Mouse (Mus musculus) lung, adult 18-20 months (tissue): ENCODE results near the gene Nkx1-1.
A peak's percentile ranks its signal among the peaks of the same experiment; 100 is the strongest.

Experiments used
- DNase-seq, 2 experiments: peaks; one replicate each; pipeline ENCODE4 v3.0.0; 2022; ENCODE audit warnings: mixed read lengths in 2 of 2

The Nkx1-1 gene

DNA sequence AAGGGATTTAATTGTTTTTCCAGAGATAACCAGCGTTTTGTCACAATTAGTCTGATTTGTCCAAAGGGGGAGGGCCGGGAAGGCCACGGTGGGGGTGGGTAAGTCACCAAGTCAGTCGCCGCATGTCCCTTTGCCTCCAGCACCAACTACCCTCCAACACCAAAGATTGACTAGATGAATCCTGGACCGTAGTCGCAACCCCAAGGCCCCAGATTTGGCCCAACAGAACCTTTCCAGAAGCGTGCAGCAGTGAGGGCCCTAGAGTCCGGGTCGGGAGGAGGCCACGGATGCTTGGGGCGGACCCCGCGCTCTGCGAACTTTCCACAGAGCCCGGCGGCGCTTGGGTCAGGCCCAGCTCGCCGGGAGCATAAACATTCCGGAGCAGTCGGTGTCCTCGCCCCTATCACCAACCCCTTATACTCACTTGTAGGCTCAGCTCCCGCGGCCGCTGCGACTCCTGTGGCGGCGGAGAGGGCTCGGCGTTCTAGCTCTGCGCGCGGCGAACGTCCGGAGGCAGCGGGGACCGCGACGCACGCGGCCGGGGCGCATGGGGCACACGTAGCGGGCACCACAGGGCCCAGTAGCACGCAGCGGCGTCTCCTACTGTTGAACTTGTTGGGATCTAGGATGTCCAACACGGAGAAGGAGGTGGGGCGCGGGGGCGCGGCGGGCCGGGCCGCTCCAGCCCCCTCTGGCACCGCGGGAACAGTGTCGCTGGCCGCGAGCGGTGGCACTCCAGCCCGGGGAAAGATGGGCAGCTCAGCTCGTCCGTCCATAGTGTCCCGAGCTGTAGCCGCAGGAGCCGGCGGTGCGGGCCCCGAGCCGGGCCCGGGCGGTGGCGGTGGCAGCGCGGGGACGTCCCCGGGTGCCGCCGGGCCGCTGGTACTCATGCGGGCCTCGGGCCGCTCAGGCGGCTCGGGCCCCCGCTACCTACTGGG is at the start of gene Nkx1-1:
Gene Nkx1-1 (minus strand): TSS at position 776 of the 938 bp plus-strand sequence.
- no peak for DNase-seq

DNA sequence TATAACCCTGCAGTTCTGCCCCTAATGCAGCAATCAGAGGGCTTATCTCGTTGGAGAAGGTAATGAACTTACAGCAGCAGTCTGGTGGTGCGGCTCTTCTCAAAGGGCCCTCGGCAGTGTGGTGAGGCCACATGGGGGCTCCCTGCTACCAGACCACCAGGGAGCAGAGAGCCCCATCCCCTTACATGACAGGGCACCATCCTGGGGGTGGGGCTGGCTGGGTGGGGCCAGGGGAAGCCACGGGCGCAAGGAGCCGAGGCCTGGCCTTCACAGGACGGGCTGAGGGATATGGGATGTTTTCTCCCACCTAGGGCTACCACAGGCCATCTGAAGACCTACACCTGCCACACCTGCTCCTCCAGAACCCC is 47.5 kb upstream of the Nkx1-1 start:
- no peak for DNase-seq

DNA sequence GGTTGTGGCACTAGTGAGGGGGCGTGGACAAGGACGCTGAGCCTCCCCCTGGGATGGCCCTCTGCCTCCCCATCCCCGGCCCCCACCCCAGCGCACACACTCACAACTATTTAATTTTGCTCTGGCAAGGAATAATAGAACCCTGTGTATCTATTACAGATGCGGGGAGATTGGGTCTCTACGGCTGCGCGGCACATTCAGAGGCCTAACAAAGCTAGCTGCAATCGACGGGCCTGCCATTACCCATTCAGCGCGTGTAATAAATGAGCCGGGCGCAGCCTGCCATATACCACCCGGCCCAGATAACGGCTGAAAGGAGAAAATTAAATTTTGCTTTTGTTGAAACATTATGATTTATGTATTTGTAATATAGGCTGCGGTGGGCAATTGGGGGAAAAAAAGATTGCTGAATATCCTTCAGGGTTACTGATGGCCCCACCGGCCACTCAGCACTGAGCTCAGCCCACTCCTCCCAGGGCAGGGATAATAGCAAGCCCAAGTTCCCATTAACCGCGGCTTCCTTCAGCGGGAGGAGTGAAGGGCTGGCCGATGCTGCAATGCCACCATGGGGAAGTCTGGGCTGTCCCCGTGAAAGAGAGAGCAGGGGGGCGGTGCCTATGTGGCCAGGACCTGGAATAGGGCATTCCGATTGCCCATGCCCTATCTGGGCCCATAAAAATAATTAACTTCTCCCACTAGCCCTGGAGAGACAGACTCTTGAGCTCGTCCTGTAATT is 47.0 kb upstream of the Nkx1-1 start:
- DNase-seq = no peak

DNA sequence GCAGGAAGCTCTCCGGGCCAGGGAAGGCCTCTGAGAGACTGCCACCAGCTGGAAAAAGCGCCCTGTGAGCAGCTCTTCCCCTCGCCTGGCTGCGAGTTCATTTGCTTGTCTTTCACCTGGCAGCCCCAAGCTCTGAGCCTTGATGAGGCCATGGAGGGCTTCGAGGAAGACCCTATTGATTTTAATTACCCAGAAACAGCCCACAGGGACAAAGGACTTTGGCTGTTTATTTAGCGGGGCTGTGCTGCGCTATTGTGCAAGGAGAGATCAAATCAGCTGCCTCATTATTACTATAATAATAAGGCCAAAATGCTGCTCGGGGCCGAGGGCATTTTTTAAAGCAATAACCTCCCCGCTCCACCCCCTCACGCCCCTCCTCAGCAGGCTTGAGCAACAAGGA is 31.7 kb upstream of the Nkx1-1 start:
- no peak for DNase-seq

DNA sequence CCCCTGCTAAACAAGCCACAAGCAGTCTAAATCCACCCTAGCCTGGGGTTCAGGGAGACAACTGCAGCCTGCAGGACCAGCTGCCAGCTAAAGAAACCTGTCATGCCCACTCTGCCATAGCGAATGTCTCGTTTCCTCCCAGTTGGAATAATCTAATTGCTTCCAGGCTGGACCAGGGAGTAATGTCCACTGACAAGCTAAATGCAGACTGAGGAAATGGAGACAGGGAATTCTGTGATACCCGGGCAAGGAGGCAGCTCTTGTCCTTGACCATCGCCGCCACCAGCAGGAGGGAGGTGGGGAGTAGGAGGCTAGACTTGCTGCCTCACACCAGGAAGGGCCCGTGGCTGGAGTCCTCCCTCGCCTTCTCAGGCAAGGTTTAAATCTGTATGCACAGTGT is 30.6 kb upstream of the Nkx1-1 start:
- DNase-seq = no peak

DNA sequence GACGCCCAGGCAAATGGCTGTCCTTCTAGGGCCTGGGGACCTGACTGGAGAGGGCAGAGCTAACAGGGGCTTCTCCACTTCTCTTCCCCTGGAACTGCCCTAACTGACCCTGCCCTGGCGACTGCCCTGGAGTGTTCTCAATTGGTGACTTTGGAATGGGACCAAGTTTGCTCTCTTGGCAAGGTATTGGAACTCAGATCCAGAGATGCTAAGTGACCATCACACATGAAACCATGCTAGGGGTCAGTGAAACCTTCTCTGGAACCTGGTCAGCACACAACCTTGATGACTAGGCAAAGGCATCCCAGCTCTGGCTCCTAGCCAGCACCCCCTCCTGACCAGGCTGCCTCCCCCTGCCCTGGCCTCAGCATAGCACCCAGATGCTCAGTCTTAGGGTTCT is 25.3 kb upstream of the Nkx1-1 start:
- DNase-seq = no peak

DNA sequence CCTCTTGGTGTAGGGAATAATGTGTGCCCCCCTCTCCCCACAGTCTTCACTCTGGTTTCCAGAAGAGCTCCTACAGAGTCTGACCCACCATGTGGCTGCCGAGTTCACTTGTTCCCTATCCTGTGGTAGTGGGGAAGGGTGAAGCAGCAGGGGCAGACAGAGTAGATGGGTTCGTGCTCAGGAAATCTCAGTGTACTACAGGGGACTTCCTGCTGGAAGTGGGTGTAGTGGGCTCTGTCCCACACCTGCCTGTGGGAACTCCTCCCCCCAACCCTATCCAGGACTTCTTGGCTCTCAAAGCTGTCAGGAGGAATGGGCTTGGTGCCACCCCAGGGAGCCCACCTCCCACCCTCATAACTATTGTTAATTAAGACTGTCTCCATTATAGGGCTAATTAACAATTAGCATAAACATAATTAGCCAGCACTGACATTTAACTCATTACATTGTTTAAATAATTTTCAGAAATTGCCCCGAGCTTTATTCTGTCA is 24.4 kb upstream of the Nkx1-1 start:
- DNase-seq = no peak

DNA sequence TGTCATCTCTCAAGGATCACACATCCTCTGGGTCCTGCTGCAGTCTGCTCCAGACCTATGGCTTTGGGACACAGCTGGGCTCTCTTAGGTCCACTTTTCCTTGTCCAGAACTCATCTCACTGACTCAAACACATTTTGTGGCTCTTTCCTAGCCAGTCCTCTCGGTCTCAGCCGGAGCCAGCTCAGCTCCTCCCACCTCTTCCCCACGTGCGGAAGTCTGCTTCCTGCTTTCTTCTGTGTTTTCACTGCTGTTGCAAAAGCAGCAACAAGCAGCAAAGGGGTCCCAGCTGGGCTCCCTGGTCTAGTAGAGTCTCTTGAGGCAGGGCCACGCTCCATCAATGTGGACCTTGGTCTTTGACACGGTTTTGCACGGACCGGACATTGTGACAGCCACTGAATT is 22.0 kb upstream of the Nkx1-1 start:
- no peak for DNase-seq

DNA sequence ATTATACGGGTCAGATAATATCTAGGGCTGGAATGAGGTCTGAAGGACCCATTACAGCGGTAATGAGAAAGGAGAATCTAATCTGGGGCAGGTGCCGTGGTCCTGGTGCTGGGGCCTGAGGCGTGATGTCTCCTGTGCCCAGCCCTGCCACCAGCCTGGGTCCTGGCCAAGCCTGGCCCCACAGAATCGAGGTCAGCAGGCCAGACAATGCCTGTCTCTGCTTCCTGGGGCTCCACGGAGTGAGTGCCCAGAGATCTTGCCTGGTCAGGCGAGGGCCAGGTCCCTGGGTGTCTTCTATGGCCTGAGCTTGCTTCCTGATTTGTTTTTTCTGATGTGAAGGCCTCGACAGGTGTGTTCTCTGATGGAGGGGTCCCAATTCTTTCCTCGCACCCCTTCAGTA is 10.0 kb upstream of the Nkx1-1 start:
- no peak for DNase-seq

DNA sequence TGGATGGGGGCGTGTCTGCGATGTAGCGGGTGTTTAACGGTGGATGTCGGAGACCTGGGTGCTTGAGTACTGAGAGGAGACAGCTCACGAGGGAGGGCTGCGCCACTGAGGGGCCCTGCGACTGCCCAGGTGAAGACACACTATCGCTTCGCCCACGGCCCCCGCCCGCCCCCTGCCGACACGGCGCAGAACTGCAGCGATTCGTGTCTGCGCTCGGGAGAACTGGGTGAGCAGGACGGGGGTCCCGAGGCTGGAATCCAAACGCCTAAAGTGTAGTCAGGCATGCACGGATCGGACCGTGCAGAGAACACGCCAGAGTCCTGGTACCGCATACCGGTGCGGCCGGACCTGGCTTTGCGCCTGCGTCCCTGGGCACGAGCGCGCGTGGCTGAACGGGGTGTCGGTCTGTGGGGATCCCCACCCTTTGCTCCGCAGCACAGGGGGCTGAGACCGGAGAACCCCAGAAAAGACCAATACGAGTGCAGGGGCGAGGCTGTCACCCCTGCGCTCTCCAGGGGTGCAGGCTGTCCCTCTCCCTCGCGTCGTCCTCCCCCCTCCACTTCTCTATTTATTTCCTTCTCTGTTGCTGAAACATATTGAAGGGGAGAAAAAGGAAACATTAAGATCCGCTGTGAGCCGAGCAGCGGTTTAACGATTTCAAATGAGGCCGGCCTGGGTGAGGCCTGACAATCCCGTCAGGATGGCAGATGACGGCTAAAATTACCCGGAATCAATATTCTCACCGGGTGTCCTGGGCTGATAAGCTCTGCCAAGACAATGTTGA is 9.3 kb upstream of the Nkx1-1 start:
- peak in 1 of 2 experiments; percentile 19 for DNase-seq

DNA sequence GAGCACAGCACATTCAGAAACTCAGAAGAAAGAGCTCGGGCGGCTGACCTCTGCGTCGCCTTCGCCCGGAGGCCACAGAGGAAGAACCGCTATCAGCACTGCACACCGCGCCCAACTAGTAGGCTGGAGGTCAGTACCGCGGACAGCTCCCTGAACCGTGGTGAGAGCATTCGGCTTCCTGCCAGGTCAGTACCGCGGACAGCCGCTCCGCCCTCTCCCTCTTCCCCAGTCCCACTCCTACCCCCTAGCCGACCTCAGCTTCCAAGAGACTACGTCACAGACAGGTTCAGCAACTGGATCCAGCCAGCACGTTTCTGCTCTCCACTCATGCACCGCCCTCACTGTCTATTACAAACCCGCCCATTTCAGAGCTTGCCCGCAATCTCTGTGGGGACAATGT is 4.4 kb upstream of the Nkx1-1 start:
- DNase-seq = peak; percentile 84 to 86

DNA sequence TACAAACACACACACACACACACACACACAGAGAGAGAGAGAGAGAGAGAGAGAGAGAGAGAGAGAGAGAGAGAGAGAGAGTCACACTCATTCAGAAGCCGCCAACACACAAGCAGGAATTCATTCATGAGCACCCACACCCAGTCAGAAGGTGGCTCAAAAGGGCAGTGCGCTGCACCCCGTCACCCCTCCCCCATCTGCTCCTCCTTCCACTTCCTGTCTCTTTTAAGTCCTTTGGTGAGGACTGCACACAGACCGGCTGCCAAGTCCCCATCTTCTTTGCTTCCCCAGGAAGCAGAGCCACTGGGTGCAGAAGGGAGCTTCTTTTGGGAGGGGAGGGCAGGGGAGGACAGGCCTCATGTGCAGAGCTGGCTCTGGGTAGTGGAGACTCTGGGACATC is 2.2 kb upstream of the Nkx1-1 start:
- no peak for DNase-seq

DNA sequence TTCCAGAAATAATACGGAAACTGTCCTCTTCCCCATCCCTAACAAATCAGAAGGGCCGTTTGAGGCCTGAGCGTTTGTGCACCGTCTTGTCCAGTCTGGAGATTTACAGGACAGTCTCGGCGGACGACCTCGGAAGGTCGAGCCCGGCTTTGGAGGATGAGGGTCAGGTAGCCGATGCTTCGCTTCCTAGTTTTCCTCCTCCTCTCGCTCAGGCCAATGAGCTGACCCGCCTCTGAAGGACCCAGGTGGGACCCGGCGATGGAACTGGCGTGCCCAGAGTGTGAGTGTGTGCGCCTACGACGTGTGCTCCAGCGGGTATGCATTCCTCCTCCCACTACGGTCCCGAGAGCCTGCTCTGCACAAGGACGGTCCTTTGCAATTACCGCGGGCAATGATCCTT is 1.4 kb upstream of the Nkx1-1 start:
- no peak for DNase-seq

DNA sequence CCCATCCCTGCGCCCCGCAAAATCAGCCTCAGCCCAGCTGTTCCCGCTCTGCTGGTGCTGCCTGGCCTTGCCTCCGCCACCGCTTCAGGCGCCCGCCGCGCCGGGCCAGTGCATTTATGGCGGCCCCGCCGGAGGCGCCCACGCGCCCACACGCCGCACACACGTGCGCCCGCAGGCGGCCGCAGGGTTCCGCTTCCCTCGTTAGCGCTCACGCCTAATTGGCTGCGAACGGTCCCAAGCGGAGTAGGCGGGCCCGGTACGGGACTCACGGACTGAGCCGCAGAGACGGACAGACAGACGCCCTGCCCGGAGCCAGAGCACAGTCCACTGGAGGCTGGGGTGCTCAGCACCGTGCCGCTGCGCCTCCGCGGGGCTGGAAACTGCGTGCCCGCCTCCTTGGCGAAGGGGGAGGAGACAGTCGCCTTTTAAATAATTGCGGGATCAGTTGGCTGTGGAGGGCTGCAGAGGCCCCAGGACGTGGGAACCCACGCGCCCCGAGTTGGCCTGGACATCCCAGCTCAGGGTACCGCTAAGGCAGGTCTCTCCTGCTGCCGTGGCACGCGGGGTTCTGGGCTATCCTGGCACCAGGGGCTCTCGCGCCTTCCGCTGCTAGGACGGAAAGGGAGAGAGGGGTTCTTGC is 485 bp upstream of the Nkx1-1 start:
- no peak for DNase-seq

DNA sequence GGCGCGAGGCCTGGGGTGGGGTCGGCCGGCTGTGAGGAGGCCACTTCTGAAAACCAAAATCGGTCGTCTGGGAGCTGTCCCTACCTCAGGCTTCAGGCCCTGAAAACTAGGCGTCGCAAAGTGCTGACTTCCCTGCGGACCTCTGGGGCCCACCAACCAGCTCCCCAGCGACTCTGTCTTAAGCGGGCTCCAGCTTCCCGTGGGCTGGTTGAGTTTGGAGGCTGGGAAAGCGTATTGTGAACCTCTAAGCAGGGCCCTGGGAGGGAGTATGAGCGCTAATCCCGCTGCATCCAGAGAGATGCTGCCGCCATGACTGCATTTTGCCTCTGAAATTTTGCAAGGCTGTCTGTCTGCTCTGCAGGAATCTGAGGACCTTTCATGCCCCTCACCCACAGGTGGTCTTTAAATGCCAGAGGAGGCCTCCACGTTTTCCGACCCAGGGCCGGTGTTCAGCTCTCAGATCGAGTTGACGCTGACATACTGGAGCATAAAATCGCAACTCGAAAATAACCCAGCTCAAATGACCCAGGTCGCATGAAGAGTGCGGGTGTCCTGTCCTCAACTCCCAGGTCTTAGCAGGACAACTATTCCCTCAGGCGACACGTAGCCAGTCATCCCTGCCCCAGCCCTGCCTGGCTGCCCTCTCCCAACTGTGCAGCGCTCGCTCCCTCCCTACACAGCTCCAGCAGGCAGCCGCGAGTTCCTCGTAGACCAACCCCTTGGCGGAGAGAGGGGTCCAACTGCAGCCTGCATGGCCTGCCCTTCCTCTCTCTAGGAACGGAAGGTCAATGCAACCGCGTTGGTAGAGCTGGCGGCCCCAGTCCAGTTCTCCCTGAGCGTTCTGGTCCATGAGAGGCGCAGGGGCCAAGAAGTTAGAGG is 1.5 kb downstream of the Nkx1-1 start:
- DNase-seq = no peak

DNA sequence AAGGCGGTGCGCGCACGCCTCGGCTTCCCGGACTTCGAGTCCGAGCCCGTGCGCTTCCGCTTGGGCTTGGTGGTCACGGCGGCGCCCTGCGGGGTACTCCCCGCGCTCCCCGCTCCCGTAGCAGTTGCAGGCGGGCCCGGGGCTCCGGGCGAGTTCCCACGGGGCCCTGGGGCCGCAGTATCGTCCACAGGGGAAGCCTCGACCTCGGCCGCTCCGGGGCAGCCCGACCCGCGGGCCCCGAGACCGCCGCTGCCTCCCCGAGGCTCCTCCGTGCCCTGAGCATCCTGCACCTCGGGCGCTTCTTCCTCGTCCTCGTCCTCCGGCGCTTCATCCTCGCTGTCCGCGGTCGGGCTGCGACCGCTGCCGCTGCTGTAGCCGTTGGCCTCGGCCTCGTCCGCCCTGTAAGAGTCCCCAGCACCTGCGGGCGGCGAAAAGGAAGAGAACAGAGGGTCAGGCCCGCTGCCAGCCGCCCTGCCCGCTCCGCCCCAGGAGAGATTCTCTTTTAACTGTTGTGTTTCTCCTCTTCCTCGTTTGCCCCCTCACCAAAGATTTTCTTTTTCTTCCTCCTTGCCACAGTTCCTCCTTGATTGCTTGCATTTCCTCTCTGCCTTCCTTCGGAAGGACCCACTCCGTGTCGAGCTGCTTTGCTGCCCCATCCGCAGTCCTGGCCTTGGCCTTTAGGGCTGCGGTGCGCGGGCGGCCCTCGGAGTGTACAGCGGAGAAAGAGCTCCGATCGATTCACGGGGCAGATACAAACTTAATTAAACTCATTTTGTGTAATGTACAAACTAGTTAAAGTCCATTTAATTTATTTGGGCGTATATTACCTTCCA is 2.4 kb downstream of the Nkx1-1 start:
- no peak for DNase-seq

DNA sequence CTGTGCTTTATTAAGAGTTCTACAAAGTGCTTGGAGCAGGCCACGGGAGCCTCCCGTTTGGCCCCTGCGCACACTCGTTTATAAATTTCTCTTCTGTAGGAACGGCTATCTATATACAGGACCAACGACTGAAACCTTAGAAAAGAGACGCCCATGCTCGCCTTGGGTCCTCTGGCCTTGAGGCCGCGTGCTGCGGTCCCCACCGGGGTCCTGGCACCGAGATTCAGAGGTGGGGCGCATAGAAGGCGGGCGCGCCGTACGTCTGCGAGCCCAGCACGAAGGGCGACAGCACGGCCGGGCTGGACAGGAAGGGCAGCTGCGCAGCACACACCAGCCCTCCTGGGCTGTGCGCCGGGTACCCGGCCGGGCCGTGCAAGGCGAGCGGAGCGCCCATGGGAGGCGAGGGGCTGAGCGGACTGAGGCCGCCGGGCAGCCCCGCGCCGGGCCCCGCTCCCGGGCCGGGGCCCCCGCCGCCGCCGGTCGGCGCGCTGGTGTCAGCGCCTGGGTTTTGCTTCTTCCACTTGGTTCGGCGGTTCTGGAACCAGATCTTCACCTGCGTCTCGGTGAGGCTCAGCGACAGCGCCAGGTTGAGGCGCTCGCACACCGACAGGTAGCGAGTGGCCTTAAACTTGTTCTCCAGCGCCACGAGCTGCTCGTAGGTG is 3.1 kb downstream of the Nkx1-1 start:
- DNase-seq = no peak

DNA sequence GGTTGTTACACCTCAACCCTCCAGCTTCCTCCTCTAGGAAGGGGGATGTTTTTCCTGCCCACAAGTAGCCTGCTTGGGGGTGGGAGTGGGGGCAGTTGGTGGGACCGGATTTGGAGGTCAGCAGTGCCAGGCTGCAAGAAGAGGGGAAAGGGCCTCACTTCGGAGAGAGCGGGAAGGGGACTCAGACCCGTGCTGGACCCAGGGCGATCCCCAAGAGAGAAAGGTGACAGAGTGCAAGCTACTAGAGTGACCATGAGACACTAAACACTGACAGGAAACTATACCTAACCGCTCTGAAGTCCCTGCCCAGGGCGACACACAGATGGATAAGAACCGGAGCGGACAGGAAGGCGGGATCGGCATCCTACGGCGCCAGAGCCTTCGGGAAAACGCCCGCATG is 3.7 kb downstream of the Nkx1-1 start:
- no peak for DNase-seq

DNA sequence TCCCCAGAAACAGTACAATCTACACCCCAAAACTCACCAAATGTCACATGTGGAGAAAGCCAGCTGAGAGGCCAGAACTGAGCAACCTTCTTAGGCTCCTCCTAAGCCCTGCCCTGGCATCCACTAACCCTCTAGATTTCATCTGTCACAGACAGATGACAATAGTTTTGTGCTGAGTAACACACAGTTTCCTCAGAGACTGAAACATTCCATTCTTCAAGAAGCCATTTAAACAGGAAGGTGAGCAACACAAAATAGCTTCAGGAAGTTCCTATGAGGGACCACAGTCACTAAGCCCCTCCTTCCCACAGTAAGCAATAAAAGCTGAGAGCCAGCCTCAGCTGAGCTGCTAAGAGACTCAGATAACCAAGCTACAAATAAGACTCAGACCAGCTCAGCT is 6.3 kb downstream of the Nkx1-1 start:
- DNase-seq = no peak

DNA sequence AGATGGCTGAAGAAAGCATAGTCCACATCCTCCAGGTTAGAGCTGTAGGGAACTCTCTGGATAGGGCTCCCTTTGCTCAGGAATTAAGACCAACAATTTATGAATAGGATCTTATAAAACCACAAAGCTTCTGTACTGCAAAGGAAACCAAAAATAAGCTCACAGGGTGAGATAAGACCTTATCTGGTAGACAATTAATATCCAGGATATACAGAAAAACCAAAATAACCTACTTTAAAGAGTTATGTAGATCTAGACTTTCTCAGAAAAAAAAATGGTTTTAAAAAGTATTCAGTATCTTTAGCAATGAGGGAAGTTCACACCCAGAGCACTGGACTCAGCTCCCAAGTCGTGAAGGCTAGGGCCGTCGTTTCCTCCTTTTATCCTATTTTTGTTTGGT is 13.5 kb downstream of the Nkx1-1 start:
- DNase-seq = no peak
